Comparison of ENCODE assay signal across 8 mouse cellular contexts in the genomic region with DNA sequence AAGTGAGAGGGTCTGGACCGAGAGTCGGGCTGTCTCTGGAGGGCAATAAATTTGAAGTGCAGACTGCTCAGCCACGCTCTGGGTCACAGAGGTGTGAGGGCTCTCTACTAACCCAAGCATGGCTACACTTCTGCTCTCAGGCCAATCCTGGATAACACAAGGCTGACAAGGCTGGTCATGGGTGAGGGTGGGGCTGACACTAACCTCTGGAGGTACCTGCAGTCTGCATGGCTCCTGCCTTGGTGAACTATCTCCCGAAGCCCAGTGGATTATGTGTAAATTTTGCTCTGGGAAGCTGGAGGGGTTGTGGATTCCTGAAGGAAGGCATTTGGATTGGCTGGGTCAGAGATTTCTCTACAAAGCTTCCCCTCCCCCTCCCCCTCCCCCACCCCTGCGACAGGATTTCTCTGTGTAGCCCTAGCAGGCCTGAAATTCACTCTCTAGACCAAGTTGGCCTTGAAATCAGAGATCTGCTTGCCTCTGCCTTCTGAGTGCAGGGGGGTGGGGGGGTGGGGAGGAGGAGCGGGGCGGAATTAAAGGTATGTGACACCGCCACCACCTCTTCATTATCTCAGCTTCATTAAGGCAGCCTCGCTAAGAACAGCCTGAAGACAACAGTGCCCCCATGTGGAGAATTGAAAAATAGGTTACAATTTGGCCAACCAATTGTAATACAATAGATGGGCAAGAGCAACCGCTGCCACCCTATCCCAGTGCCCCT. TPM values are rescaled to one million over a fixed set of nuclear protein-coding genes. Genes with fewer than 3 reads are reported as not detected.
A peak's percentile ranks its signal among the peaks of the same experiment; 100 is the strongest.
DNase-seq lines count a peak whose midpoint lies in the region; ATAC-seq and TF ChIP-seq lines count a peak whose summit lies in the region.

No protein-coding gene starts in this region.

- no peaks in the 10 kb centered on the region for H3K9me3 ChIP-seq in limb, embryonic 13.5 days
- no peaks in the 10 kb centered on the region for H3K9me3 ChIP-seq in midbrain, embryonic 16.5 days (replicated peaks; ENCODE audit: control insufficient read depth, low read length, poor library complexity, severe bottlenecking)

- DNase-seq in ovary, postnatal 14 days (ENCODE audit: low spot score) = peak; percentile 58
- DNase-seq in ovary, adult 18-20 months (ENCODE audit: low spot score) = no peak
- peak; percentile 71 for DNase-seq in cerebellum, adult 8-10 months
- DNase-seq in heart, adult 2 months = peak; percentile 35 to 46
- peak; percentile 66 to 67 for DNase-seq in kidney, adult 8-10 months
- peak; percentile 61 for DNase-seq in thymus, postnatal 14 days

- WGBS in heart, adult 2 months = 30% methylated on average over 10 of the region's 10 CpGs
- WGBS in limb, embryonic 13.5 days = 15% methylated on average over 10 of the region's 10 CpGs
- WGBS in midbrain, embryonic 16.5 days = 37% methylated on average over 10 of the region's 10 CpGs

- TF ChIP-seq POLR2A in heart, adult 2 months (IDR thresholded peaks at IDR 0.05; ENCODE audit: insufficient read depth, low read depth, low read length) = no peak

- peak; percentile 37; the same call in 1 of the 2 replicates for ATAC-seq in limb, embryonic 13.5 days (ENCODE audit: low FRiP score, low read depth)
- no peak for ATAC-seq in midbrain, embryonic 16.5 days

- H3K4me3 ChIP-seq in heart, adult 2 months = no peak overlapping the region
- H3K4me3 ChIP-seq in limb, embryonic 13.5 days = no peak overlapping the region
- no peak overlapping the region for H3K4me3 ChIP-seq in midbrain, embryonic 16.5 days (ENCODE audit: low read depth, low read length)

- intact Hi-C loops in heart, adult 2 months (cut with DNase I) = loop anchor here (5.0 kb wide), 2 partner anchors 33 to 398 kb away; a partner anchor contains a TSS

- H3K27ac ChIP-seq in heart, adult 2 months = no peak overlapping the region
- no peak overlapping the region for H3K27ac ChIP-seq in limb, embryonic 13.5 days
- H3K27ac ChIP-seq in midbrain, embryonic 16.5 days (ENCODE audit: low read length) = no peak overlapping the region

- H3K4me1 ChIP-seq in heart, adult 2 months (ENCODE audit: control insufficient read depth, insufficient read depth, low read length) = peaks cover 1% of the 10 kb centered on the region; the same call in 1 of the 2 replicates
- peaks cover 26% of the 10 kb centered on the region for H3K4me1 ChIP-seq in limb, embryonic 13.5 days
- H3K4me1 ChIP-seq in midbrain, embryonic 16.5 days (ENCODE audit: control insufficient read depth, insufficient read depth, low read length) = no peaks in the 10 kb centered on the region; the same call in 1 of the 2 replicates

- no peaks in the 10 kb centered on the region for H3K36me3 ChIP-seq in heart, adult 2 months (ENCODE audit: control insufficient read depth, insufficient read depth, low read length)
- H3K36me3 ChIP-seq in limb, embryonic 13.5 days = no peaks in the 10 kb centered on the region
- no peaks in the 10 kb centered on the region for H3K36me3 ChIP-seq in midbrain, embryonic 16.5 days (ENCODE audit: control insufficient read depth, insufficient read depth, low read length)

- no peaks in the 10 kb centered on the region for H3K79me2 ChIP-seq in heart, adult 2 months (replicated peaks; ENCODE audit: control insufficient read depth, insufficient read depth, low read length)

- H3K4me2 ChIP-seq in limb, embryonic 13.5 days (replicated peaks) = peak overlapping the region; percentile 41; the same call in 1 of the 2 replicates
- peak overlapping the region; percentile 26; the same call in 1 of the 2 replicates for H3K4me2 ChIP-seq in midbrain, embryonic 16.5 days (ENCODE audit: low read length)

- no peaks in the 10 kb centered on the region for H3K27me3 ChIP-seq in heart, adult 2 months (ENCODE audit: control insufficient read depth, insufficient read depth, low read length)
- no peaks in the 10 kb centered on the region for H3K27me3 ChIP-seq in limb, embryonic 13.5 days
- no peaks in the 10 kb centered on the region for H3K27me3 ChIP-seq in midbrain, embryonic 16.5 days (ENCODE audit: control insufficient read depth, insufficient read depth, low read depth, low read length)

- H3K9ac ChIP-seq in heart, adult 2 months (ENCODE audit: low read depth, low read length) = no peak overlapping the region
- H3K9ac ChIP-seq in limb, embryonic 13.5 days = no peak overlapping the region
- H3K9ac ChIP-seq in midbrain, embryonic 16.5 days (ENCODE audit: low read depth, low read length) = no peak overlapping the region

- TF ChIP-seq CTCF in heart, adult 2 months (IDR thresholded peaks at IDR 0.05) = peak; percentile 90

- no peak for TF ChIP-seq EP300 in heart, adult 2 months (IDR thresholded peaks at IDR 0.05; ENCODE audit: insufficient read depth, low read depth, low read length)

RNA-seq across cellular contexts. Expression of a gene that starts 32.5 kb away (rescaled TPM):
- total RNA-seq in heart, adult 2 months (2021) = 10 to 100 TPM; 75.6 to 87.2 TPM
- 97.7 and 103 TPM in 2 replicates for polyA plus RNA-seq in heart, adult 2 months (2012; rRNA removed)
- 108 and 110 TPM in 2 replicates for polyA plus RNA-seq in limb, embryonic 13.5 days (2015; fragmentation: Nextera tagmentation; extraction: Ambion mirVana)
- 107 and 121 TPM in 2 replicates for polyA plus RNA-seq in midbrain, embryonic 16.5 days (2015; fragmentation: Nextera tagmentation; extraction: Ambion mirVana)

RNA-seq across cellular contexts. Expression of a gene that starts 46.7 kb away (rescaled TPM):
- 1 to 10 TPM; 5.2 to 6.3 TPM for total RNA-seq in heart, adult 2 months (2021)
- 9.7 and 14.9 TPM in 2 replicates for polyA plus RNA-seq in heart, adult 2 months (2012; rRNA removed)
- polyA plus RNA-seq in limb, embryonic 13.5 days (2015; fragmentation: Nextera tagmentation; extraction: Ambion mirVana) = 1.0 TPM in 2 replicates
- 2.4 and 2.6 TPM in 2 replicates for polyA plus RNA-seq in midbrain, embryonic 16.5 days (2015; fragmentation: Nextera tagmentation; extraction: Ambion mirVana)

RNA-seq across cellular contexts. Expression of a gene that starts 55.7 kb away (rescaled TPM):
- 10 to 100 TPM; 23.6 to 24.7 TPM for total RNA-seq in heart, adult 2 months (2021)
- 20.0 and 27.0 TPM in 2 replicates for polyA plus RNA-seq in heart, adult 2 months (2012; rRNA removed)
- 158 and 165 TPM in 2 replicates for polyA plus RNA-seq in limb, embryonic 13.5 days (2015; fragmentation: Nextera tagmentation; extraction: Ambion mirVana)
- polyA plus RNA-seq in midbrain, embryonic 16.5 days (2015; fragmentation: Nextera tagmentation; extraction: Ambion mirVana) = 140 and 145 TPM in 2 replicates
